Mouse (Mus musculus) liver, embryonic 15.5 days (tissue): ENCODE measurements around the gene Tamm41. TPM values are rescaled to one million over a fixed set of nuclear protein-coding genes. Genes with fewer than 3 reads are reported as not detected.

Experiments used
- ATAC-seq: fragments of 200-750 bp; cut with Nextera tagmentation; 2 replicates; pipeline ENCODE4 v1.8.0; 2017; ENCODE audit warnings: moderate number of reproducible peaks, mild to moderate bottlenecking, moderate library complexity; ENCODE audit not compliant: insufficient read depth
- H3K27ac ChIP-seq: fragments of 300-500 bp; sonication (generic); replicated peaks from 2 replicates; pipeline ENCODE4 v1.5.1; 2015; ENCODE audit warnings: mild to moderate bottlenecking, inconsistent platforms
- H3K27me3 ChIP-seq: fragments of 300-500 bp; sonication (generic); 2 replicates; pipeline ENCODE4 v1.6.1; 2015; ENCODE audit warnings: mild to moderate bottlenecking, inconsistent platforms
- H3K36me3 ChIP-seq: fragments of 300-500 bp; sonication (generic); replicated peaks from 2 replicates; pipeline ENCODE4 v1.6.1; 2015; ENCODE audit warnings: moderate library complexity, mild to moderate bottlenecking, inconsistent platforms
- H3K4me1 ChIP-seq: fragments of 300-500 bp; sonication (generic); replicated peaks from 2 replicates; pipeline ENCODE4 v1.6.1; 2015; ENCODE audit warnings: inconsistent platforms
- H3K4me2 ChIP-seq: fragments of 300-500 bp; sonication (generic); 2 replicates; pipeline ENCODE4 v1.6.1; 2015; ENCODE audit warnings: moderate library complexity, mild to moderate bottlenecking, inconsistent platforms
- H3K4me3 ChIP-seq: fragments of 300-500 bp; sonication (generic); replicated peaks from 2 replicates; pipeline ENCODE4 v1.5.1; 2015; ENCODE audit warnings: mild to moderate bottlenecking, inconsistent platforms
- H3K9ac ChIP-seq: fragments of 300-500 bp; sonication (generic); 2 replicates; pipeline ENCODE4 v1.6.1; 2015; ENCODE audit warnings: moderate library complexity, mild to moderate bottlenecking, inconsistent platforms
- H3K9me3 ChIP-seq: fragments of 300-500 bp; sonication (generic); replicated peaks from 2 replicates; pipeline ENCODE4 v1.6.1; 2016; ENCODE audit warnings: inconsistent platforms
- WGBS: fragments of 180-500 bp; shearing (Covaris S2); methylation state at CpG from one replicate; pipeline ENCODE4 v1.1.7; 2015; ENCODE audit warnings: mixed read lengths; ENCODE audit not compliant: insufficient replicate concordance; 5-methylcytosine and 5-hydroxymethylcytosine counted together
- polyA plus RNA-seq: library from polyadenylated mRNA; unstranded; fragments of >200 nt; fragmentation: Nextera tagmentation; extraction: Ambion mirVana; gene quantifications from 2 replicates; pipeline ENCODE4 v1.2.1, GENCODE M21; 2015

Gene Tamm41
- polyA plus RNA-seq, 1 experiment from 2014 or later, result 23.7 TPM

GRCm38 (mm10) chr6:114997471-114997870 is 40.2 kb downstream of the Tamm41 start:
- H3K9me3 ChIP-seq, result no peaks in the 10 kb centered on the region
- ATAC-seq, result no peak
- WGBS, result 75% methylated on average over 5 of the region's 5 CpGs
- no peaks in the 10 kb centered on the region for H3K27me3 ChIP-seq
- H3K9ac ChIP-seq, result no peak overlapping the region
- no peaks in the 10 kb centered on the region for H3K36me3 ChIP-seq
- no peak overlapping the region for H3K4me2 ChIP-seq
- H3K4me3 ChIP-seq, result no peak overlapping the region
- H3K4me1 ChIP-seq, result no peaks in the 10 kb centered on the region
- H3K27ac ChIP-seq, result no peak overlapping the region

DNA sequence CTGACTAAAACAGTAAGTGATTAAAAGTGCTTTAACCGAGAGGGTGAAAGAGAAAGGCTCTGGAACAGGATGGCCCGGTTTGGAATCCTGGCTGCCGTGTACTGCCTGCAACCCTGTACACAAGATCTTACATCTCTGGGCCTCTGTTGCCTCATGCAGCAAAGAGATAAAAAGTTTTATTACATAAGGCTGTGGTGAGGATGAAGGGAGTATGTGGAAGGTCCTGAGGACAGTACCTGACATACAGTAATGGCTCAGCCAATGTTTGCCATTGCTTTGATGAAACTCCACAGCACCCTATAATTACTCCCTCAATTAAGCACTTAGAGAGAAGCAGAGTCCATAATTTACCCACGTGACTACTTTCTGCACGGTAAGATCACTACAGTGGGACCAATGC is 40.8 kb downstream of the Tamm41 start:
- 67% methylated on average over 5 of the region's 5 CpGs for WGBS
- Histone ChIP-seq H3K4me2 (no peak overlapping the region), H3K9ac (no peak overlapping the region), H3K27me3 (no peaks in the 10 kb centered on the region), H3K9me3 (no peaks in the 10 kb centered on the region), H3K36me3 (no peaks in the 10 kb centered on the region), H3K4me3 (no peak overlapping the region), H3K4me1 (no peaks in the 10 kb centered on the region), H3K27ac (no peak overlapping the region)
- ATAC-seq, result no peak

- ATAC-seq, result no peak
- no peak overlapping the region for H3K4me2 ChIP-seq
- H3K9ac ChIP-seq, result no peak overlapping the region
- 71% methylated on average over 5 of the region's 5 CpGs for WGBS
- no peak overlapping the region for H3K4me3 ChIP-seq
- no peaks in the 10 kb centered on the region for H3K4me1 ChIP-seq
- no peaks in the 10 kb centered on the region for H3K27me3 ChIP-seq
- H3K27ac ChIP-seq, result no peak overlapping the region
- H3K9me3 ChIP-seq, result no peaks in the 10 kb centered on the region
- no peaks in the 10 kb centered on the region for H3K36me3 ChIP-seq
These were observed 43.6 kb downstream of the Tamm41 start for GRCm38 (mm10) chr6:114994079-114994478.

DNA sequence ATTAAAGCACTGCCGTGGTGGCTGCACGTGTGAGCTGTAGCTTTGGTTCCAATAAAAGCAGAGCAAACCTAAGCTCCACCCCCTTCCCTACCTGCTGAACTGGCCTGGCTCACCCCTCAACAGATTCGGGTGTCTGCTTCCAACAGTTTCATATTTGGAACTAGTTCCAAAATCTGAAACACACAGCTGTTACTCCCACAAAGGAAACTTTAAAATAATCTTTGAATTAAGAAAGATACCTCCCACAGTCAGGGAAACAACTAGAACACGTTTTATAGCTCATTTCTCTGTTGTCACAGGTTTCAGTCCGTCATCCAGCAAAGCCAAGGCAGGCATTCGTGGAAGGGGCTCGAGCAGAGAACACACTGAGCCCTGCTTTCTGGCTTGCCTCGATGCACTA is 44.0 kb downstream of the Tamm41 start:
- H3K9ac ChIP-seq, result no peak overlapping the region
- no peak overlapping the region for H3K4me2 ChIP-seq
- no peaks in the 10 kb centered on the region for H3K27me3 ChIP-seq
- no peak overlapping the region for H3K4me3 ChIP-seq
- no peaks in the 10 kb centered on the region for H3K4me1 ChIP-seq
- ATAC-seq, result no peak
- no peaks in the 10 kb centered on the region for H3K36me3 ChIP-seq
- no peak overlapping the region for H3K27ac ChIP-seq
- 62% methylated on average over 8 of the region's 8 CpGs for WGBS
- no peaks in the 10 kb centered on the region for H3K9me3 ChIP-seq

DNA sequence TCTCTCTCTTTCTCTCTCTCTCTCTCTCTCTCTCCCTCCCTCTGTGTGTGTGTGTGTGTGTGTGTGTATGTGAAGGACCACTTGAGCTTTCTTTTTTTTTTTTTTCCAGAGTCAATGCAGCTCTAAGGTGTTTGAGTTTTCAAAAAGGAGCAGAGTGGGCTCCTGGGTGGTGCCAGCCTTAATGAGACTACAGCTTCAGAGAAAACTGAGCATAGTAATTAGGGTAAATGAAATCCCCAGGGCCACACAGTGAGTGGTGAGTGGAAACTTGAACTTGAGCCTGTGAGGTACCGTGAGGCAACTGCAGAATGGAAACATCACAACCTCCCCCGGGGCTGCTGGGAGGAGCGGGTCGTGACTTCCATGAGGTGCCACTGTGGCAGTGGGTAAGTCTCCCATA is 45.8 kb downstream of the Tamm41 start:
- no peak overlapping the region for H3K27ac ChIP-seq
- WGBS, result 72% methylated on average over 4 of the region's 4 CpGs
- no peaks in the 10 kb centered on the region for H3K9me3 ChIP-seq
- no peak overlapping the region for H3K9ac ChIP-seq
- no peak overlapping the region for H3K4me3 ChIP-seq
- no peaks in the 10 kb centered on the region for H3K27me3 ChIP-seq
- H3K4me2 ChIP-seq, result no peak overlapping the region
- ATAC-seq, result no peak
- H3K4me1 ChIP-seq, result no peaks in the 10 kb centered on the region
- no peaks in the 10 kb centered on the region for H3K36me3 ChIP-seq

DNA sequence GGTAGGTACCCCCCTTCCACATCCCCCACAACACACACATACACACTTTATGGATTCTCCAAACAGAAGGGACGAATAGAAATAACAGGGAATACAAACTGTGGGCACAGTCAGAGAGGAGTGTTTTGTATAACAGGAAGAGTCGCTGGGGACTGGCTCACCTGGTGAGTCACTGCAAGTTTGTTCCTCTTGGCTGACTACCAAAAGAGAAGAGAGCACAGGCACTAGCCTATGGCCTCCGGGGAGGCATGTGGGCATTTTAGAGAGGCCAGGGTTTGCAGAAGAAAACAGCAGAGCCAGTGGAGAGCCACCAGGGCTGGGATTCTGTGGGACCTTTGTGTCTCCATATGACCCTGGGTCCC is 49.1 kb downstream of the Tamm41 start:
- Histone ChIP-seq H3K27ac (no peak overlapping the region), H3K36me3 (no peaks in the 10 kb centered on the region), H3K4me3 (no peak overlapping the region), H3K4me2 (no peak overlapping the region), H3K9me3 (no peaks in the 10 kb centered on the region), H3K27me3 (no peaks in the 10 kb centered on the region), H3K9ac (no peak overlapping the region), H3K4me1 (no peaks in the 10 kb centered on the region)
- ATAC-seq, result no peak
- WGBS, result 49% methylated on average over 3 of the region's 3 CpGs

DNA sequence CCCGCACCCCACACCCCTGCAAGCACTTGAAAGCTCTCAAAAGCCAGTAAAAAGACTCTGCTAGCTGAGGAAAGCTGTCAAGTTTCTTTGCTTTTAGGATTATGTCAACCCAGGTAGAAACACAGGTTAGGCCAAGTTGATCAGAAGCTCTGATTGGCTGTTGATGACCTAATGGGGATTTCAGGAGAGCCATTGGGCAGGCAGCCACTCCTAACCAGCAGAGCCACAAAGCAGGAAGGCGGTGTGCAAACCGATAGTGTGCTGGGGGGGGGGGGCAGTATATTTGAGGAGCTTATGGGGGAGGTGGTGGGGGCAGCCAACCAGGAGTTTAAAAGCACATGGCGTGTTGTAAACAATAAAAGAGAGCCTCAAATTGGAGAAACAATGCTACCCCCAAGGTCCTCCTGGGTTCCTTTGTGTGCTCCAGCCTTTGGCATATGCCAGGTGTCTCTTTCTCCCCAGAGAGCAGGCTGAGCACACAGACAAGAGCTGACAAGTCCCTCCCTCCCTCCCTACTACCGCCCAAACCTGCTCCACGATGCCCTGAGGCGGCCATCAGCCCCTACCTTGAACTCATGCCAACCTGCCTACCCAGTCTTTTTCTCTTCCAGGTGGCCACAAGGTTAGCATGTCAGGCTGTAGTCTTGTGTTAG is 49.6 kb downstream of the Tamm41 start:
- no peaks in the 10 kb centered on the region for H3K27me3 ChIP-seq
- H3K4me2 ChIP-seq, result no peak overlapping the region
- H3K36me3 ChIP-seq, result no peaks in the 10 kb centered on the region
- H3K27ac ChIP-seq, result no peak overlapping the region
- no peaks in the 10 kb centered on the region for H3K4me1 ChIP-seq
- no peak for ATAC-seq
- no peak overlapping the region for H3K9ac ChIP-seq
- WGBS, result 51% methylated on average over 7 of the region's 7 CpGs
- no peaks in the 10 kb centered on the region for H3K9me3 ChIP-seq
- no peak overlapping the region for H3K4me3 ChIP-seq

- no peak overlapping the region for H3K9ac ChIP-seq
- H3K4me3 ChIP-seq, result no peak overlapping the region
These were observed 55.0 kb downstream of the Tamm41 start for GRCm38 (mm10) chr6:114982671-114983070.

DNA sequence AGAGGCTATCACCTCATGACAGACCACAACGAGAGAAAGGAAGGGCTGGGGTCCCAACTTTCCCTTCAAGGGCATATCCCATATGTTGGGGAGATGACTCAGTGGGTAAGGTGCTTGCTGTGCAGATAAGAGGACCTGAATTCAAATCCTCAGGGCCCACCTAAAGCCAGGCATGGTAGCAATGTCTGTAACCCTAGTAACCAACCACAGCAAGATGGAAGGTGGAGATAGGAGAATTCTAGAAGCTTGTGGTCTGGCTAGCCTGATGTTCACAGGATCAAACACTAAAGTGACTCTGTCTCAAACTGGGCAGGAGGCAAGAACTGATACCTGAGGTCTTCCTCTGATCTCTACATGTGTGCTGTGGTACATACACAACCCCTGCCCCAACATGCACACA is 58.0 kb downstream of the Tamm41 start:
- WGBS, result 24% methylated on average over 1 of the region's 1 CpGs
- Histone ChIP-seq H3K9me3 (no peaks in the 10 kb centered on the region), H3K36me3 (no peaks in the 10 kb centered on the region), H3K9ac (no peak overlapping the region), H3K4me1 (no peaks in the 10 kb centered on the region), H3K27me3 (no peaks in the 10 kb centered on the region), H3K4me2 (no peak overlapping the region), H3K4me3 (no peak overlapping the region), H3K27ac (no peak overlapping the region)
- no peak for ATAC-seq

More at GRCm38 (mm10) chr6:114982671-114983070, 55.0 kb downstream of the Tamm41 start:
- Histone ChIP-seq H3K9me3 (no peaks in the 10 kb centered on the region), H3K36me3 (no peaks in the 10 kb centered on the region), H3K4me1 (no peaks in the 10 kb centered on the region), H3K27ac (no peak overlapping the region), H3K4me2 (no peak overlapping the region), H3K27me3 (no peaks in the 10 kb centered on the region)
- WGBS, result 49% methylated on average over 7 of the region's 7 CpGs
- ATAC-seq, result no peak

GRCm38 (mm10) chr6:114976915-114977419 is 60.7 kb downstream of the Tamm41 start:
- Histone ChIP-seq H3K4me2 (no peak overlapping the region), H3K36me3 (no peaks in the 10 kb centered on the region), H3K4me3 (no peak overlapping the region), H3K4me1 (no peaks in the 10 kb centered on the region), H3K9ac (no peak overlapping the region), H3K27me3 (peaks cover 4% of the 10 kb centered on the region; the same call in 1 of the 2 replicates), H3K27ac (no peak overlapping the region), H3K9me3 (no peaks in the 10 kb centered on the region)
- WGBS, result 60% methylated on average over 7 of the region's 7 CpGs
- no peak for ATAC-seq

DNA sequence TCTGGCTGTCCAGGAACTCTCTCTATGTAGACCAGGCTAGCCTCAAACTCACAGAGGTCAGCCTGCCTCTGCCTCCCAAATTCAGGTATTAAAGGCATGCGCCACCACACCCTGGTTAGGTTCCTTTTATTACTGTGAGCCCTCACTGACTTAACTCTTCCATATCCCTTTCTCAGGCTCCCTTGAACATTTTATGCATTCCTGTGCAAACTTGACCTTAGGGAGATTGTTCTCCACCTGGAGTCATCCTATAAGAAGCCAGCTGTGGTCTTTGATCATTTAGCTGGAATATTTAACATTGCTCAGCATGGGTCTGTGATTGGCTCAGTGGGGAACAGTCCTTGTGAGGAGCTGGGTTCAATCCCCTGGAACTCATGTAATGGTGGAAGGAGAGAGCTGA is 63.3 kb downstream of the Tamm41 start:
- WGBS, result 64% methylated on average over 1 of the region's 1 CpGs

GRCm38 (mm10) chr6:114972988-114973387 is 64.7 kb downstream of the Tamm41 start:
- no peaks in the 10 kb centered on the region for H3K9me3 ChIP-seq
- 48% methylated on average over 1 of the region's 1 CpGs for WGBS
- peaks cover 42% of the 10 kb centered on the region for H3K27me3 ChIP-seq
- H3K4me3 ChIP-seq, result no peak overlapping the region
- peaks cover 17% of the 10 kb centered on the region for H3K4me1 ChIP-seq
- H3K9ac ChIP-seq, result no peak overlapping the region
- no peak for ATAC-seq
- H3K36me3 ChIP-seq, result no peaks in the 10 kb centered on the region
- no peak overlapping the region for H3K27ac ChIP-seq
- H3K4me2 ChIP-seq, result no peak overlapping the region

More for the DNA sequence above, 63.3 kb downstream of the Tamm41 start:
- Histone ChIP-seq H3K4me3 (no peak overlapping the region), H3K9me3 (no peaks in the 10 kb centered on the region), H3K36me3 (no peaks in the 10 kb centered on the region), H3K27me3 (peaks cover 28% of the 10 kb centered on the region), H3K4me1 (peaks cover 6% of the 10 kb centered on the region), H3K4me2 (no peak overlapping the region), H3K27ac (no peak overlapping the region), H3K9ac (no peak overlapping the region)
- ATAC-seq, result no peak
